Mouse (Mus musculus): ENCODE results near the gene Chmp6.

GRCm38 (mm10) chr11:119952429-119953224 is 39.4 kb downstream of the Chmp6 start:
- no peak for TF ChIP-seq CTCF (IDR thresholded peaks at IDR 0.05; ENCODE audit: borderline replicate concordance, insufficient read depth, low read depth, low read length)
- TF ChIP-seq POLR2A (IDR thresholded peaks at IDR 0.05; ENCODE audit: borderline replicate concordance, insufficient read depth, low read length) = no peak
